Mouse (Mus musculus) spleen, embryonic (tissue): ENCODE results near the gene Tha1.

ENCODE experiments used
- CTCF ChIA-PET: fragments of 350-600 bp; sonication (Branson Sonifier 250); formaldehyde crosslinking; loops from one replicate; lab custom pipeline; 2022; lab: Charles Lee

Tha1 gene

GRCm38 (mm10) chr11:117872861-117873608 is at the start of gene Tha1:
Gene Tha1 (minus strand): TSS chr11:117873481.
- CTCF ChIA-PET: interaction anchor here (0.6 to 0.8 kb wide), 3 partner anchors 51 to 272 kb away, joined by 4 to 18 read pairs (median 5); no protein-coding TSS in a partner anchor

DNA sequence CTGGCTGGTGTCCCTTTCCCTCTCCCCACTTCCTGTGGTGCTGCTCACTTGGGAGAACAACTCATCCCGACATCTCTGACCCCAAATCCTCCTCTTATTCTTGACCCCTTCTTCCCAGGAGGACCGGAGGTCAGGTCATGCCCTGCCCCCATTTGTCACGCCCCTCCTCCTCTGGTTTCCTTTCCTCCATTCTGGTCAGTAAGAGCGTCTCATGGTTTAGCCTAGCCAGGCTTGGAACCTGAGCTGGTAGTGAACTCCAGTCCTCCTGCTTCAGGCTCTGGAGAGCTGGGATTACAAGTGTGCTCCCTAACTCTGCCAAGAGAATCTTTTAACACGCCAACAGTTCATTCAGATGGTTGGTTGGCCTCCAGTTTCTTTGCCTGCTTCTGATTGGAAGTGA is 45.9 kb upstream of the Tha1 start:
- CTCF ChIA-PET: interaction anchor here (0.7 kb wide), 1 partner anchor 41 kb away, joined by 3 read pairs; no protein-coding TSS in a partner anchor

DNA sequence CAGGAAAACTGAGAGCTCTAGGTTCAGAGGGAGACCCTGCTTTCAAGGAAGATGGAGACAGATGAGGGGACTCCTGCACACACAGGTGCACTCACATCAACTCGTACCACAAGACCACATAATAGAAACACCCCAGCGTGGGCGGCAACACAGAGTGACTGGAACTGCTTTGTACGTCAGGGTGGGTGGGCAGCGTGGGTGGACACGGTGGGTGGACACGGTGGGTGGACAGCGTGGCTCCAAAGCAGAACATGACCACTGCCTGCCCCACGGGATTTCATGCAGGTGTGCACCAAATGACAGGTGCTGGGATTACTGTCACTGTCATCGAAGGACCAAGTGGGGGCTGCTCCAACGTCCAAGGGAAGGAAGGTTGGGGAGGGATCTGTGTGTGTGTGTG is 45.3 kb upstream of the Tha1 start:
- CTCF ChIA-PET: interaction anchor here (0.6 to 0.7 kb wide), 3 partner anchors 35 to 400 kb away, joined by 3 to 5 read pairs (median 4); no protein-coding TSS in a partner anchor

- CTCF ChIA-PET: interaction anchor here (1.1 kb wide), 1 partner anchor 20 kb away, joined by 8 read pairs; no protein-coding TSS in a partner anchor
Observed at GRCm38 (mm10) chr11:117915837-117916236, 42.6 kb upstream of the Tha1 start.

DNA sequence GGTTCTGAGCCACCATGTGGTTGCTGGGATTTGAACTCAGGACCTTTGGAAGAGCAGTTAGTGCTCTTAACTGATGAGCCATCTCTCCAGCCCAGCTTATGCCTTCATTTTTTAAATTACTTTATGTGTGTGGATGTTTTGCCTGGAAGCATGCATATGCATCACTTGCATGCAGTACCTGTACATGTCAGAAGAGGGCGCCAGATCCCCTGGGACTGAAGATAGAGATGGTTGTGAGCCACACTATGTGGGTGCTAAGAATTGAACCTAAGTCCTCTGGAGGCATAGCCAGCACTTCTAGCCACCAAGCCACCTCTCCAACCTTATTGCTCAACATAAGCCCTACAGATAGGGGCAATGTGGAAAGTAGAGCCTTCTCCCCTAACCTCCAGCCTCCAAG is 42.1 kb upstream of the Tha1 start:
- CTCF ChIA-PET: interaction anchor here (0.6 to 1.1 kb wide), 5 partner anchors 20 to 1532 kb away, joined by 4 to 8 read pairs (median 7); no protein-coding TSS in a partner anchor

DNA sequence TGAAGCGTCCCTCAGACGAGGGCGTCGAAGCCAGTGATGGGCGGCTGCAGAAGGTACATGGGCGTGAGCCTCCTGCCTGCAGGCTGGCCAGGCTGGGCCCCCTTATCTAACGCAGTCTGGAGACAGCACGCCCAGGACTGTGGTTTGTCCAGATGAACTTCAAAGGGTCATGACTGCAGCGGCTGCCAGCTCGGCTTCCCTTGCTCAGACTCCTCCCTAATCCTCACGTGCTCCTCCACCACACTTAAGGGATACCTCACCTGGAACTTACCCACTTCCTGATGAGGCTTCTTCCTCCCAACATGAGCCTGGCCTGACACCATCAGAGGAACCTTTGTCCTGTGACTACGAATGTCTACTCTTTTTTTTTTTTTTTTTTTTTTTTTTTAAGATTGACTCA is 41.2 kb upstream of the Tha1 start:
- CTCF ChIA-PET: interaction anchor here (0.6 to 0.7 kb wide), 5 partner anchors 35 to 1531 kb away, joined by 4 to 8 read pairs (median 5); no protein-coding TSS in a partner anchor

DNA sequence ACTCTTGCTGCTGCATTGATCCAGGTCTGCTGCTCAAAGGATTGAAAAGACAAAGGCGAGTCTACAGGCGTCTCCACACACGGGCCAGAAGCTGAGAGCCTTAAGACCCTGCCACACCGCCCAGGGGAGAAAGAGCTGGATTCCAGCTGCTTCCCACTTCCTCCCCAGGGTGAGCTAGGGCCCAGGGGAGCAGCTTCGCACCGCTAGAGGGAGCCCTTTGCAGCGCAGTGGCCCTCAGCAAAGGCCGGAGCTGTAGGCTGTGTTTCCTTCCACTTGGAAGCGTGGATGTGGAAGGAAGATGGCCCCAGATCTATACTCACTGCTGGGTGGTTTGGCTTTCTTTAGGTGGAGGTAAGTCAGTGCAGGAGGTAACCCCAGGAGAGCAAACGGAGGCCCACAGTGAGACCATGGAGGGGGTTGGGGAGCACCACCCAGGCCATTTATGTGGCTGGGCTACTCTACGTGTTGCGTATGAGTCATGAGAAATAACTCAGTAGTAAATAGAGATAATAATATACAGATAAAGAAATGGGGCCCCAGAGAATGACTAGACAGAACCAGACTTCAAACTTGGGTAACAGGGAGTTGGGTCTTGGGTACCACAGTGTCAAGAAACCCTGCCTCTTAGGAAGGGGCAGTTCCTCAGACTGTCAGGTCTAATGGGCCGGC is 39.5 kb upstream of the Tha1 start:
- CTCF ChIA-PET: interaction anchor here (0.6 to 1.6 kb wide), 5 partner anchors 10 to 607 kb away, joined by 3 to 9 read pairs (median 5); partner anchors contain the start of gene Socs3

DNA sequence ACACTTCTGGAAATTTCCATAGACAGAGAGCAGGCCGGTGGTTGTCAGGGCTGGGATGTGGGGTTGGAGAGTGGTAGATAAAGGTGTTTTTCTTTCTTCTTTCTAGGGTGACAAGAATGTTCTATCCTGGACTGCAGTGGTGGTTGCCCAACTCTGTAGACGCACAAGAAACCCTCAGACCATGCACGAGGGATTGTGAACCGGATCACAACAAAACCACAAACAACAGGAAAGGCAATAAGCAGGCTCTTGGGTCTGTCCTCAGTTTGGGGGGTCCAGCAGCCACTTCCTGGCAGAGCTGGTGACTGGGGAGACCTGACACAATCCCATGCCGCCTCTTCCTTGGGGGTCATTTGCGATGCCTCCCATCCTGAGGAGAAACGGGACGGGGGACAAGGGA is 36.1 kb upstream of the Tha1 start:
- CTCF ChIA-PET: no interaction called here

DNA sequence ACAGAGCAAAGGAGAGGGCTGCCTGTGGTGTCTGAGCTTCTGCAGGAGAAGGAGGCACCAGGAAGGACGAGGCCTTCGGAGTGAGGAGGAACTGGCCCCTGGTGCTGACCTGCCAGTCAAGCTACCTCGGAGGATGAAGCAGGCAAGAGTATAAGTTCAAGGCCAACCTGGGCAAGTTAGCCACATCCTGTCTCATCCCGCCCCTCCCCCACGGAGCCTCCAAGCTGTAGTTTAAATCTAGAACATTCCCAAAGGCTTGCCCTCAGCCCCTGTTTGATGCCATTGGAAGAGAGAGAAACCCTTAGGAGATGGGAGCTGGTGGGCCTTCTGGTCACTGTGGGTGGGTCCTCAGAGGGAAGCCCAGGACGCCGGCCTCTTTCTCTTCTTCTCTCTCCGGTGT is 31.2 kb upstream of the Tha1 start:
- CTCF ChIA-PET: no interaction called here

DNA sequence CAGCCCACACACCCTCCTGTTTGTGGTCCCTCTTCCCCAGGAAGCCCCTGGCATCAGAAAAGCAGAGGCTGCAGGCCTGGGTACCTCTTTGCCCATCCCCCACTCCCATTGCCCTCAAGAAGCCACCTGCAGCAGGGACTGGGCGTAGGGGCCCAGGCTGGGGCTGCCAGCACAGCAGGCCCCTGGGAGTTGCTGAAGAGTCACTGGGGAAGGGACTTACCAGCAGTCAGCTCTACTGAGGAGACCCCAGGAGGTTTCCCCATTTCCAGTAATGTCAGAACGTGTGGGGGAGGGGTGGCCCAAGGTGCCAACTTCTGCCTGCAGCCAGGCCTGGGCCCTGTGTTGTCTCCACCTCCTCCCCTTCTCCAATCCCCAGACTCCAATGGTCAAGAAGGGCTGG is 29.0 kb upstream of the Tha1 start:
- CTCF ChIA-PET: no interaction called here

- CTCF ChIA-PET: interaction anchor here (0.6 kb wide), 1 partner anchor 27 kb away, joined by 3 read pairs; no protein-coding TSS in a partner anchor
Observed at GRCm38 (mm10) chr11:117896533-117896932, 23.3 kb upstream of the Tha1 start.

DNA sequence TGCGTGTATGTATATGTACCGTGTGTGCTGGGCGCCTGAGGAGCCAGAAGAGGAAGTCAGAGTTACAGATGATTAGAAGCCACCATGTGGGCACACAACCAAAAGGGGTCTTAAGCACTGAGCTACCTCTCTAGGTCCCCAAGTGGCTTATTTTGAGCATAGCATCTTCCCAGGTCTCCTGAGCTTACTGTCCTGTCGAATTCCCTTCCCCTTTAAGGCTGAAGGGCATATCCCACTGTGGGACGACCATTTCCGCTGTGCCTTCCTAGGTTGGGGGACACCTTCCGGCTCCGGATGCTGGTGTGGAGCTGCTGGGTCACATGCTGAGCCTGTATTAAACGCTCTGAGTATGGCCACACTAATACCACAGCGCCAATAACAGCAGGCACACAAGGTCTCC is 21.4 kb upstream of the Tha1 start:
- CTCF ChIA-PET: no interaction called here

- CTCF ChIA-PET: no interaction called here
Observed at GRCm38 (mm10) chr11:117892199-117892598, 18.9 kb upstream of the Tha1 start.

- CTCF ChIA-PET: no interaction called here
Observed at GRCm38 (mm10) chr11:117891581-117892175, 18.4 kb upstream of the Tha1 start.

GRCm38 (mm10) chr11:117890519-117891282 is 17.4 kb upstream of the Tha1 start:
- CTCF ChIA-PET: no interaction called here

GRCm38 (mm10) chr11:117889887-117890340 is 16.6 kb upstream of the Tha1 start:
- CTCF ChIA-PET: interaction anchor here (0.6 kb wide), 1 partner anchor 20 kb away, joined by 4 read pairs; no protein-coding TSS in a partner anchor

DNA sequence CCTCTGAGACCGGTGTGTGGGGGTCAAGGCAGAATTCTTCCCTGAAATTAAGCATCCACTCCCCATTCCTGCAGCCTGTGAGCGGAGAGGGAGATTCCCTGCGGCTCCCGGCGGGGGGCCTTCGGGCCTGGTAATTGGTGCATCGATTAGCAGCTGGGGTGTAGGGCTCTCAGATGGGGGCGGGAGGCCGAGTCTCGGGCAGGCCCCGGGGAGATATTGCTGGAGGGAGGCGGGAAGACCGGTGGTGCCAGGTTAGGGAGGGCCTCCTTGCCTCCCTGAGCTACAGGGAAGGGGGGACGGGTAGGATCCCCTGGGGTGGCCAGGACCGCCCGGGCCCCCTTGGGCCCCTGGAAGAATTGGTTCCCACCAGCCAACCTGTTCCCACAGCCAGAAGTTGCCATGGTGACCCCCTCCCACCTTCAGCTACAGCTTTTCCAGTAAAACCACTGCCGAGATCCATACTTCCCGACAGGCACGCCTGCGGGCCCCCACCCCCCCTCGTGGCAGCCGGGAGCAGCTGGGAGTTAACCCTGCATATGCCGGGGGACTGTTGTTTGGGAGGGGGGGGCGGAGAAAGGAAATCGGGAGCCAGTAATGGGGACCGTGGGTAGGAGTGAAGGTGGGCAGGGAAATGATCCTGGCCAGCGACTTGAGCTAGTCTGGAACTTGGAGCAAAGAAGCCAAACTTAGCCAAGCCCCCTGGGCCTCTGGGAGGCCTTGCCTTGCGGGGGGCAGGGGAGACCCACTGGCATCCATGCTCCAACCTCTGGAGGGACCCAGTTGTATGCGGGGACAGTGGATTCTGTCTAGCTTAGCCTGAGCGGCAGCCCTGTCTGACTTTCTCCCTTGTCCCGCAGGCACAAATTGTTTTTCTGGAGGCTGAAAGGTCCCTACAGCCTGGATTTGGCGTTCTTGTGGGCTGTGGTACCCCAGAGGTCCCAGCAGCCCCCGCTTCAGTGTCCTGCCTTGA is 15.9 kb upstream of the Tha1 start:
- CTCF ChIA-PET: interaction anchor here (0.6 kb wide), 1 partner anchor 19 kb away, joined by 4 read pairs; no protein-coding TSS in a partner anchor

GRCm38 (mm10) chr11:117888168-117888852 is 15.0 kb upstream of the Tha1 start:
- CTCF ChIA-PET: no interaction called here

GRCm38 (mm10) chr11:117886000-117886399 is 12.7 kb upstream of the Tha1 start:
- CTCF ChIA-PET: interaction anchor here (0.6 kb wide), 1 partner anchor 503 kb away, joined by 4 read pairs; no protein-coding TSS in a partner anchor
